Mouse (Mus musculus) embryonic facial prominence, embryonic 13.5 days (tissue): ENCODE data around the gene Arhgef12. TPM values are rescaled to one million over a fixed set of nuclear protein-coding genes. Genes with fewer than 3 reads are reported as not detected.

Source experiments
- ATAC-seq: fragments of 200-750 bp; cut with Nextera tagmentation; 2 replicates; pipeline ENCODE4 v1.8.0; 2017; ENCODE audit warnings: low read depth; ENCODE audit not compliant: insufficient number of reproducible peaks, insufficient read depth, low FRiP score, low TSS enrichment
- H3K27ac ChIP-seq: fragments of 300-500 bp; sonication (generic); 2 replicates; pipeline ENCODE4 v1.5.1; 2015; ENCODE audit warnings: moderate library complexity, mild to moderate bottlenecking, inconsistent platforms
- H3K27me3 ChIP-seq: fragments of 300-500 bp; sonication (generic); 2 replicates; pipeline ENCODE4 v1.6.1; 2015; ENCODE audit warnings: mild to moderate bottlenecking, inconsistent platforms
- H3K36me3 ChIP-seq: fragments of 300-500 bp; sonication (generic); 2 replicates; pipeline ENCODE4 v1.6.1; 2015; ENCODE audit warnings: mild to moderate bottlenecking, inconsistent platforms
- H3K4me1 ChIP-seq: fragments of 300-500 bp; sonication (generic); 2 replicates; pipeline ENCODE4 v1.6.1; 2015; ENCODE audit warnings: inconsistent platforms
- H3K4me2 ChIP-seq: fragments of 300-500 bp; sonication (generic); 2 replicates; pipeline ENCODE4 v1.6.1; 2015; ENCODE audit warnings: moderate library complexity, mild to moderate bottlenecking, inconsistent platforms
- H3K4me3 ChIP-seq: fragments of 300-500 bp; sonication (generic); 2 replicates; pipeline ENCODE4 v1.5.1; 2015; ENCODE audit warnings: mild to moderate bottlenecking, inconsistent platforms
- H3K9ac ChIP-seq: fragments of 300-500 bp; sonication (generic); 2 replicates; pipeline ENCODE4 v1.6.1; 2015; ENCODE audit warnings: mild to moderate bottlenecking, inconsistent platforms
- H3K9me3 ChIP-seq: fragments of 300-500 bp; sonication (generic); 2 replicates; pipeline ENCODE4 v1.6.1; 2016; ENCODE audit warnings: inconsistent platforms
- WGBS: fragments of 180-500 bp; shearing (Covaris S2); methylation state at CpG from one replicate; pipeline ENCODE4 v1.1.7; 2015; ENCODE audit warnings: mixed read lengths; 5-methylcytosine and 5-hydroxymethylcytosine counted together
- polyA plus RNA-seq: library from polyadenylated mRNA; unstranded; fragments of >200 nt; fragmentation: Nextera tagmentation; extraction: Ambion mirVana; gene quantifications from 2 replicates; pipeline ENCODE4 v1.2.1, GENCODE M21; 2015

The Arhgef12 gene
- 16.1 and 16.9 TPM in 2 replicates for polyA plus RNA-seq

- WGBS, result 31% methylated on average over 10 of the region's 10 CpGs
- H3K9ac ChIP-seq, result peak within 1 kb of the TSS; percentile 95
- ATAC-seq, result no peak
Measured at GRCm38 (mm10) chr9:43107187-43107517, at the start of gene Arhgef12. Gene Arhgef12 (minus strand): TSS chr9:43107239.

GRCm38 (mm10) chr9:43155960-43156359 is 48.9 kb upstream of the Arhgef12 start:
- H3K27ac ChIP-seq, result no peak overlapping the region
- H3K9ac ChIP-seq, result no peak overlapping the region
- WGBS, result 80% methylated on average over 6 of the region's 6 CpGs
- no peaks in the 10 kb centered on the region for H3K36me3 ChIP-seq
- H3K27me3 ChIP-seq, result no peaks in the 10 kb centered on the region
- H3K4me3 ChIP-seq, result no peak overlapping the region
- H3K9me3 ChIP-seq, result no peaks in the 10 kb centered on the region
- H3K4me2 ChIP-seq, result no peak overlapping the region
- ATAC-seq, result no peak
- peaks cover 3% of the 10 kb centered on the region; the same call in 1 of the 2 replicates for H3K4me1 ChIP-seq

More at GRCm38 (mm10) chr9:43107187-43107517, at the start of gene Arhgef12:
- no peaks in the 10 kb centered on the region for H3K9me3 ChIP-seq
- peak within 1 kb of the TSS; percentile 82 for H3K4me2 ChIP-seq
- peaks cover 19% of the 10 kb centered on the region for H3K36me3 ChIP-seq
- H3K4me1 ChIP-seq, result peaks cover 26% of the 10 kb centered on the region
- H3K27ac ChIP-seq, result peak within 1 kb of the TSS; percentile 97
- peak within 1 kb of the TSS; percentile 89 for H3K4me3 ChIP-seq
- no peaks in the 10 kb centered on the region for H3K27me3 ChIP-seq

GRCm38 (mm10) chr9:43151779-43152178 is 44.7 kb upstream of the Arhgef12 start:
- no peak overlapping the region for H3K27ac ChIP-seq
- no peaks in the 10 kb centered on the region for H3K36me3 ChIP-seq
- H3K9me3 ChIP-seq, result no peaks in the 10 kb centered on the region
- 72% methylated on average over 6 of the region's 6 CpGs for WGBS
- H3K4me2 ChIP-seq, result no peak overlapping the region
- ATAC-seq, result no peak
- no peak overlapping the region for H3K9ac ChIP-seq
- no peaks in the 10 kb centered on the region for H3K27me3 ChIP-seq
- no peak overlapping the region for H3K4me3 ChIP-seq
- peaks cover 13% of the 10 kb centered on the region; the same call in 1 of the 2 replicates for H3K4me1 ChIP-seq

GRCm38 (mm10) chr9:43150957-43151356 is 43.9 kb upstream of the Arhgef12 start:
- H3K4me3 ChIP-seq, result no peak overlapping the region
- H3K27me3 ChIP-seq, result no peaks in the 10 kb centered on the region
- no peaks in the 10 kb centered on the region for H3K36me3 ChIP-seq
- no peak overlapping the region for H3K4me2 ChIP-seq
- WGBS, result 63% methylated on average over 9 of the region's 9 CpGs
- no peaks in the 10 kb centered on the region for H3K9me3 ChIP-seq
- H3K27ac ChIP-seq, result no peak overlapping the region
- H3K4me1 ChIP-seq, result peaks cover 13% of the 10 kb centered on the region; the same call in 1 of the 2 replicates
- H3K9ac ChIP-seq, result no peak overlapping the region
- ATAC-seq, result no peak

- no peaks in the 10 kb centered on the region for H3K36me3 ChIP-seq
- no peaks in the 10 kb centered on the region for H3K9me3 ChIP-seq
- no peaks in the 10 kb centered on the region for H3K27me3 ChIP-seq
- WGBS, result 55% methylated on average over 10 of the region's 10 CpGs
- H3K4me3 ChIP-seq, result no peak overlapping the region
- no peak for ATAC-seq
- H3K4me2 ChIP-seq, result no peak overlapping the region
- peaks cover 13% of the 10 kb centered on the region; the same call in 1 of the 2 replicates for H3K4me1 ChIP-seq
- H3K27ac ChIP-seq, result no peak overlapping the region
- H3K9ac ChIP-seq, result no peak overlapping the region
Measured at GRCm38 (mm10) chr9:43150075-43150474, 43.0 kb upstream of the Arhgef12 start.

GRCm38 (mm10) chr9:43149498-43149897 is 42.5 kb upstream of the Arhgef12 start:
- Histone ChIP-seq H3K27me3 (no peaks in the 10 kb centered on the region), H3K4me1 (peaks cover 13% of the 10 kb centered on the region; the same call in 1 of the 2 replicates), H3K36me3 (no peaks in the 10 kb centered on the region), H3K9me3 (no peaks in the 10 kb centered on the region), H3K4me3 (no peak overlapping the region), H3K27ac (no peak overlapping the region), H3K4me2 (no peak overlapping the region), H3K9ac (no peak overlapping the region)
- ATAC-seq, result no peak
- 75% methylated on average over 3 of the region's 3 CpGs for WGBS

- H3K4me1 ChIP-seq, result peaks cover 4% of the 10 kb centered on the region; the same call in 1 of the 2 replicates
- 85% methylated on average over 4 of the region's 4 CpGs for WGBS
- no peak overlapping the region for H3K27ac ChIP-seq
- H3K27me3 ChIP-seq, result no peaks in the 10 kb centered on the region
- no peaks in the 10 kb centered on the region for H3K36me3 ChIP-seq
- ATAC-seq, result no peak
- H3K4me2 ChIP-seq, result no peak overlapping the region
- no peak overlapping the region for H3K9ac ChIP-seq
- no peaks in the 10 kb centered on the region for H3K9me3 ChIP-seq
- H3K4me3 ChIP-seq, result no peak overlapping the region
Measured at GRCm38 (mm10) chr9:43145196-43145595, 38.2 kb upstream of the Arhgef12 start.

GRCm38 (mm10) chr9:43144206-43144810 is 37.3 kb upstream of the Arhgef12 start:
- no peak overlapping the region for H3K4me3 ChIP-seq
- no peak overlapping the region for H3K4me2 ChIP-seq
- no peaks in the 10 kb centered on the region; the same call in 1 of the 2 replicates for H3K4me1 ChIP-seq
- 71% methylated on average over 12 of the region's 12 CpGs for WGBS
- no peak for ATAC-seq
- no peaks in the 10 kb centered on the region for H3K36me3 ChIP-seq
- no peaks in the 10 kb centered on the region for H3K27me3 ChIP-seq
- no peak overlapping the region for H3K27ac ChIP-seq
- H3K9me3 ChIP-seq, result no peaks in the 10 kb centered on the region
- H3K9ac ChIP-seq, result no peak overlapping the region

- WGBS, result 3% methylated on average over 4 of the region's 4 CpGs
- no peak overlapping the region for H3K4me3 ChIP-seq
- no peak for ATAC-seq
- no peak overlapping the region for H3K4me2 ChIP-seq
- H3K9me3 ChIP-seq, result no peaks in the 10 kb centered on the region
- H3K9ac ChIP-seq, result no peak overlapping the region
- no peak overlapping the region for H3K27ac ChIP-seq
- no peaks in the 10 kb centered on the region; the same call in 1 of the 2 replicates for H3K4me1 ChIP-seq
- no peaks in the 10 kb centered on the region for H3K36me3 ChIP-seq
- H3K27me3 ChIP-seq, result no peaks in the 10 kb centered on the region
Measured at GRCm38 (mm10) chr9:43141839-43142238, 34.8 kb upstream of the Arhgef12 start.

GRCm38 (mm10) chr9:43133525-43133924 is 26.5 kb upstream of the Arhgef12 start:
- Histone ChIP-seq H3K36me3 (no peaks in the 10 kb centered on the region), H3K27me3 (no peaks in the 10 kb centered on the region), H3K4me3 (no peak overlapping the region), H3K4me2 (no peak overlapping the region), H3K9ac (no peak overlapping the region), H3K4me1 (0 out of 2 replicates have a peak, but pooled peaks cover 4% of the 10 kb centered on the region), H3K27ac (no peak overlapping the region), H3K9me3 (no peaks in the 10 kb centered on the region)
- WGBS, result 85% methylated on average over 3 of the region's 3 CpGs
- ATAC-seq, result no peak

GRCm38 (mm10) chr9:43132380-43132779 is 25.3 kb upstream of the Arhgef12 start:
- no peak for ATAC-seq
- no peak overlapping the region for H3K27ac ChIP-seq
- no peak overlapping the region for H3K4me3 ChIP-seq
- 0 out of 2 replicates have a peak, but pooled peaks cover 4% of the 10 kb centered on the region for H3K4me1 ChIP-seq
- 17% methylated on average over 4 of the region's 4 CpGs for WGBS
- H3K9me3 ChIP-seq, result no peaks in the 10 kb centered on the region
- no peaks in the 10 kb centered on the region for H3K27me3 ChIP-seq
- H3K36me3 ChIP-seq, result no peaks in the 10 kb centered on the region
- H3K4me2 ChIP-seq, result no peak overlapping the region
- no peak overlapping the region for H3K9ac ChIP-seq

GRCm38 (mm10) chr9:43131940-43132339 is 24.9 kb upstream of the Arhgef12 start:
- Histone ChIP-seq H3K27ac (no peak overlapping the region), H3K4me2 (no peak overlapping the region), H3K27me3 (no peaks in the 10 kb centered on the region), H3K4me3 (no peak overlapping the region), H3K4me1 (0 out of 2 replicates have a peak, but pooled peaks cover 4% of the 10 kb centered on the region), H3K9ac (no peak overlapping the region), H3K9me3 (no peaks in the 10 kb centered on the region), H3K36me3 (no peaks in the 10 kb centered on the region)
- WGBS, result 70% methylated on average over 5 of the region's 5 CpGs
- no peak for ATAC-seq
